Mouse (Mus musculus) limb, embryonic 14.5 days (tissue): ENCODE measurements around the gene Tars2. TPM values are rescaled to one million over a fixed set of nuclear protein-coding genes. Genes with fewer than 3 reads are reported as not detected.
"Not testable (repeated sequence)": the region's sequence is repeated elsewhere in the genome, so short reads cannot be mapped to it uniquely, and the experiment has no call there.

Source experiments
- ATAC-seq: fragments of 200-750 bp; cut with Nextera tagmentation; 2 replicates; pipeline ENCODE4 v1.8.0; 2017; ENCODE audit warnings: low read depth, moderate number of reproducible peaks, moderate TSS enrichment; ENCODE audit not compliant: low FRiP score
- DNase-seq: peaks from one replicate; pipeline ENCODE4 v3.0.0-alpha.2; 2015; ENCODE audit warnings: low spot score
- H3K27ac ChIP-seq: fragments of 300-500 bp; sonication (generic); replicated peaks from 2 replicates; pipeline ENCODE4 v1.5.1; 2014; ENCODE audit warnings: low read depth, mild to moderate bottlenecking, low read length, moderate library complexity, mixed read lengths
- H3K27me3 ChIP-seq: fragments of 300-500 bp; sonication (generic); 2 replicates; pipeline ENCODE4 v1.6.1; 2014; ENCODE audit warnings: low read length, mixed read lengths; ENCODE audit not compliant: control insufficient read depth, insufficient read depth
- H3K36me3 ChIP-seq: fragments of 300-500 bp; sonication (generic); 2 replicates; pipeline ENCODE4 v1.6.1; 2014; ENCODE audit warnings: mild to moderate bottlenecking, low read length, moderate library complexity, mixed read lengths; ENCODE audit not compliant: control insufficient read depth, insufficient read depth
- H3K4me1 ChIP-seq: fragments of 300-500 bp; sonication (generic); 2 replicates; pipeline ENCODE4 v1.6.1; 2014; ENCODE audit warnings: antibody characterized with exemption, low read length, mixed read lengths; ENCODE audit not compliant: control insufficient read depth, insufficient read depth
- H3K4me2 ChIP-seq: fragments of 300-500 bp; sonication (generic); replicated peaks from 2 replicates; pipeline ENCODE4 v1.6.1; 2014; ENCODE audit warnings: low read depth, mild to moderate bottlenecking, low read length, moderate library complexity; ENCODE audit not compliant: severe bottlenecking
- H3K4me3 ChIP-seq: fragments of 300-500 bp; sonication (generic); replicated peaks from 2 replicates; pipeline ENCODE4 v1.5.1; 2014; ENCODE audit warnings: low read length
- H3K9ac ChIP-seq: fragments of 300-500 bp; sonication (generic); 2 replicates; pipeline ENCODE4 v1.6.1; 2014; ENCODE audit warnings: mild to moderate bottlenecking, low read depth, low read length, moderate library complexity; ENCODE audit not compliant: severe bottlenecking
- H3K9me3 ChIP-seq: fragments of 300-500 bp; sonication (generic); 2 replicates; pipeline ENCODE4 v1.6.1; 2016; ENCODE audit warnings: low read length; ENCODE audit not compliant: control insufficient read depth
- POLR2A ChIP-seq: fragments of 200-500 bp; IDR thresholded peaks from 2 replicates; pipeline ENCODE4 v1.8.0; 2012; ENCODE audit warnings: inconsistent platforms, mild to moderate bottlenecking, moderate library complexity, borderline replicate concordance; ENCODE audit not compliant: insufficient read depth, insufficient read length; ENCODE audit errors: extremely low read depth
- WGBS: fragments of 180-500 bp; shearing (Covaris S2); extraction: QIAGEN DNeasy Blood & Tissue Kit; methylation state at CpG from one replicate; pipeline ENCODE4 v1.1.7; 2014; 5-methylcytosine and 5-hydroxymethylcytosine counted together
- microRNA-seq: library from miRNA; unstranded; fragments of <30 nt; microRNA quantifications from one replicate; pipeline ENCODE4, GENCODE M21; 2016
- polyA plus RNA-seq, 2 experiments: library from polyadenylated mRNA; depleted of rRNA in 1 of 2; stranded (reverse) in 1 of 2; unstranded in 1 of 2; fragments of >200 nt; fragmentation: Nextera tagmentation in 1 of 2; extraction: Ambion mirVana in 1 of 2; gene quantifications; 2 replicates each; pipeline versions ENCODE4 v1.2.1 to v1.2.3; 2012 to 2014

The Tars2 gene
- polyA plus RNA-seq, 2 experiments, result 40.3 to 40.9 TPM

- no peak for TF ChIP-seq POLR2A
- Histone ChIP-seq H3K36me3 (no peaks in the 10 kb centered on the region), H3K9me3 (no peaks in the 10 kb centered on the region), H3K9ac (no peak overlapping the region), H3K4me2 (no peak overlapping the region), H3K27ac (no peak overlapping the region), H3K4me3 (no peak overlapping the region), H3K27me3 (no peaks in the 10 kb centered on the region), H3K4me1 (peaks cover 16% of the 10 kb centered on the region)
- 51% methylated on average over 3 of the region's 3 CpGs for WGBS
- no peak for DNase-seq
- ATAC-seq, result no peak
These were observed 64.2 kb downstream of the Tars2 start for GRCm38 (mm10) chr3:95695796-95696195.

GRCm38 (mm10) chr3:95694808-95695703 lies 65.0 kb downstream of the Tars2 start:
- no peaks in the 10 kb centered on the region for H3K9me3 ChIP-seq

GRCm38 (mm10) chr3:95693821-95694807 lies 65.9 kb downstream of the Tars2 start:
- Histone ChIP-seq H3K27ac (no peak overlapping the region), H3K36me3 (no peaks in the 10 kb centered on the region), H3K27me3 (no peaks in the 10 kb centered on the region), H3K4me1 (peaks cover 16% of the 10 kb centered on the region), H3K9ac (no peak overlapping the region), H3K9me3 (no peaks in the 10 kb centered on the region), H3K4me2 (no peak overlapping the region), H3K4me3 (no peak overlapping the region)
- ATAC-seq (no peak), DNase-seq (no peak)
- TF ChIP-seq POLR2A, result no peak
- WGBS, result 77% methylated on average over 11 of the region's 11 CpGs

More at GRCm38 (mm10) chr3:95694808-95695703, 65.0 kb downstream of the Tars2 start:
- Histone ChIP-seq H3K4me1 (peaks cover 16% of the 10 kb centered on the region), H3K4me3 (no peak overlapping the region), H3K27me3 (no peaks in the 10 kb centered on the region), H3K9ac (no peak overlapping the region), H3K36me3 (no peaks in the 10 kb centered on the region), H3K4me2 (no peak overlapping the region), H3K27ac (no peak overlapping the region)
- ATAC-seq (no peak), DNase-seq (no peak)
- WGBS, result 82% methylated on average over 11 of the region's 11 CpGs
- TF ChIP-seq POLR2A, result no peak

GRCm38 (mm10) chr3:95692677-95693076 lies 67.3 kb downstream of the Tars2 start:
- DNase-seq (no peak), ATAC-seq (no peak)
- 73% methylated on average over 6 of the region's 6 CpGs for WGBS
- Histone ChIP-seq H3K27me3 (no peaks in the 10 kb centered on the region), H3K9ac (no peak overlapping the region), H3K9me3 (no peaks in the 10 kb centered on the region), H3K36me3 (no peaks in the 10 kb centered on the region), H3K27ac (no peak overlapping the region), H3K4me2 (no peak overlapping the region), H3K4me1 (peaks cover 28% of the 10 kb centered on the region), H3K4me3 (no peak overlapping the region)
- no peak for TF ChIP-seq POLR2A

GRCm38 (mm10) chr3:95690552-95690951 lies 69.5 kb downstream of the Tars2 start:
- not testable (repeated sequence) for H3K9ac ChIP-seq, H3K27me3 ChIP-seq, ATAC-seq, DNase-seq, H3K4me3 ChIP-seq, H3K27ac ChIP-seq, H3K4me2 ChIP-seq, H3K36me3 ChIP-seq, H3K9me3 ChIP-seq
- WGBS, result 86% methylated on average over 2 of the region's 2 CpGs
- H3K4me1 ChIP-seq, result peaks cover 33% of the 10 kb centered on the region

Small RNAs within 50 kb of the gene (microRNA-seq; reads per million reads assigned to microRNA genes)
- not detected for gene Mir7014

Other genes with a start within 250 kb of the Tars2 start
- gene Ctss, start 233.4 kb downstream of the Tars2 start, polyA plus RNA-seq (2012; rRNA removed), result 10.9 and 14.2 TPM in 2 replicates
- gene Ctss, start 233.4 kb downstream of the Tars2 start, polyA plus RNA-seq (2014; fragmentation: Nextera tagmentation; extraction: Ambion mirVana), result 23.6 and 24.3 TPM in 2 replicates
- gene Hormad1, start 200.5 kb downstream of the Tars2 start, polyA plus RNA-seq (2012; rRNA removed), result not detected in 2 replicates
- not detected in 2 replicates for gene Hormad1, start 200.5 kb downstream of the Tars2 start, polyA plus RNA-seq (2014; fragmentation: Nextera tagmentation; extraction: Ambion mirVana)
- gene Golph3l, start 171.3 kb downstream of the Tars2 start, polyA plus RNA-seq (2012; rRNA removed), result 19.0 and 23.8 TPM in 2 replicates
- gene Golph3l, start 171.3 kb downstream of the Tars2 start, polyA plus RNA-seq (2014; fragmentation: Nextera tagmentation; extraction: Ambion mirVana), result 32.2 and 34.7 TPM in 2 replicates
- 32.6 and 43.4 TPM in 2 replicates for gene Ensa, start 135.2 kb downstream of the Tars2 start, polyA plus RNA-seq (2012; rRNA removed)
- gene Ensa, start 135.2 kb downstream of the Tars2 start, polyA plus RNA-seq (2014; fragmentation: Nextera tagmentation; extraction: Ambion mirVana), result 67.8 and 74.7 TPM in 2 replicates
- 64.5 and 72.1 TPM in 2 replicates for gene Mcl1, start 101.4 kb downstream of the Tars2 start, polyA plus RNA-seq (2012; rRNA removed)
- 67.8 and 73.5 TPM in 2 replicates for gene Mcl1, start 101.4 kb downstream of the Tars2 start, polyA plus RNA-seq (2014; fragmentation: Nextera tagmentation; extraction: Ambion mirVana)
- gene Adamtsl4, start 72.3 kb downstream of the Tars2 start, polyA plus RNA-seq (2012; rRNA removed), result 3.3 and 3.6 TPM in 2 replicates
- 2.8 and 3.4 TPM in 2 replicates for gene Adamtsl4, start 72.3 kb downstream of the Tars2 start, polyA plus RNA-seq (2014; fragmentation: Nextera tagmentation; extraction: Ambion mirVana)
- gene Ecm1, start 20.6 kb downstream of the Tars2 start, polyA plus RNA-seq (2012; rRNA removed), result 16.2 and 21.9 TPM in 2 replicates
- 11.8 and 12.5 TPM in 2 replicates for gene Ecm1, start 20.6 kb downstream of the Tars2 start, polyA plus RNA-seq (2014; fragmentation: Nextera tagmentation; extraction: Ambion mirVana)
- 22.0 and 23.3 TPM in 2 replicates for gene Rprd2, start 58.7 kb upstream of the Tars2 start, polyA plus RNA-seq (2012; rRNA removed)
- 19.9 and 24.8 TPM in 2 replicates for gene Rprd2, start 58.7 kb upstream of the Tars2 start, polyA plus RNA-seq (2014; fragmentation: Nextera tagmentation; extraction: Ambion mirVana)
- gene Prpf3, start 95.7 kb upstream of the Tars2 start, polyA plus RNA-seq (2012; rRNA removed), result 44.1 and 53.8 TPM in 2 replicates
- gene Prpf3, start 95.7 kb upstream of the Tars2 start, polyA plus RNA-seq (2014; fragmentation: Nextera tagmentation; extraction: Ambion mirVana), result 46.1 and 50.9 TPM in 2 replicates
- gene Mrps21, start 111.3 kb upstream of the Tars2 start, polyA plus RNA-seq (2012; rRNA removed), result 113 and 155 TPM in 2 replicates
- 294 and 303 TPM in 2 replicates for gene Mrps21, start 111.3 kb upstream of the Tars2 start, polyA plus RNA-seq (2014; fragmentation: Nextera tagmentation; extraction: Ambion mirVana)
- gene Ciart, start 122.0 kb upstream of the Tars2 start, polyA plus RNA-seq (2012; rRNA removed), result 8.4 and 10.9 TPM in 2 replicates
- 4.4 and 5.4 TPM in 2 replicates for gene Ciart, start 122.0 kb upstream of the Tars2 start, polyA plus RNA-seq (2014; fragmentation: Nextera tagmentation; extraction: Ambion mirVana)
- gene BC028528, start 131.8 kb upstream of the Tars2 start, polyA plus RNA-seq (2012; rRNA removed), result 16.6 and 20.6 TPM in 2 replicates
- gene BC028528, start 131.8 kb upstream of the Tars2 start, polyA plus RNA-seq (2014; fragmentation: Nextera tagmentation; extraction: Ambion mirVana), result 16.6 and 21.1 TPM in 2 replicates
- gene Aph1a, start 133.8 kb upstream of the Tars2 start, polyA plus RNA-seq (2012; rRNA removed), result 116 and 150 TPM in 2 replicates
- gene Aph1a, start 133.8 kb upstream of the Tars2 start, polyA plus RNA-seq (2014; fragmentation: Nextera tagmentation; extraction: Ambion mirVana), result 35.8 and 36.1 TPM in 2 replicates
- gene Car14, start 144.5 kb upstream of the Tars2 start, polyA plus RNA-seq (2012; rRNA removed), result 11.3 and 14.9 TPM in 2 replicates
- 11.5 and 16.4 TPM in 2 replicates for gene Car14, start 144.5 kb upstream of the Tars2 start, polyA plus RNA-seq (2014; fragmentation: Nextera tagmentation; extraction: Ambion mirVana)
- 97.0 and 137 TPM in 2 replicates for gene Anp32e, start 169.0 kb upstream of the Tars2 start, polyA plus RNA-seq (2012; rRNA removed)
- 55.0 and 66.2 TPM in 2 replicates for gene Anp32e, start 169.0 kb upstream of the Tars2 start, polyA plus RNA-seq (2014; fragmentation: Nextera tagmentation; extraction: Ambion mirVana)
- 115 and 120 TPM in 2 replicates for gene Plekho1, start 235.8 kb upstream of the Tars2 start, polyA plus RNA-seq (2012; rRNA removed)
- gene Plekho1, start 235.8 kb upstream of the Tars2 start, polyA plus RNA-seq (2014; fragmentation: Nextera tagmentation; extraction: Ambion mirVana), result 38.0 and 47.8 TPM in 2 replicates